Mouse (Mus musculus): Measurements from ENCODE around the gene Scamp3. TPM values are rescaled to one million over a fixed set of nuclear protein-coding genes. Genes with fewer than 3 reads are reported as not detected.
A peak's percentile ranks its signal among the peaks of the same experiment; 100 is the strongest.

Scamp3 gene
- polyA plus RNA-seq, 1 experiment, result 139 TPM

DNA sequence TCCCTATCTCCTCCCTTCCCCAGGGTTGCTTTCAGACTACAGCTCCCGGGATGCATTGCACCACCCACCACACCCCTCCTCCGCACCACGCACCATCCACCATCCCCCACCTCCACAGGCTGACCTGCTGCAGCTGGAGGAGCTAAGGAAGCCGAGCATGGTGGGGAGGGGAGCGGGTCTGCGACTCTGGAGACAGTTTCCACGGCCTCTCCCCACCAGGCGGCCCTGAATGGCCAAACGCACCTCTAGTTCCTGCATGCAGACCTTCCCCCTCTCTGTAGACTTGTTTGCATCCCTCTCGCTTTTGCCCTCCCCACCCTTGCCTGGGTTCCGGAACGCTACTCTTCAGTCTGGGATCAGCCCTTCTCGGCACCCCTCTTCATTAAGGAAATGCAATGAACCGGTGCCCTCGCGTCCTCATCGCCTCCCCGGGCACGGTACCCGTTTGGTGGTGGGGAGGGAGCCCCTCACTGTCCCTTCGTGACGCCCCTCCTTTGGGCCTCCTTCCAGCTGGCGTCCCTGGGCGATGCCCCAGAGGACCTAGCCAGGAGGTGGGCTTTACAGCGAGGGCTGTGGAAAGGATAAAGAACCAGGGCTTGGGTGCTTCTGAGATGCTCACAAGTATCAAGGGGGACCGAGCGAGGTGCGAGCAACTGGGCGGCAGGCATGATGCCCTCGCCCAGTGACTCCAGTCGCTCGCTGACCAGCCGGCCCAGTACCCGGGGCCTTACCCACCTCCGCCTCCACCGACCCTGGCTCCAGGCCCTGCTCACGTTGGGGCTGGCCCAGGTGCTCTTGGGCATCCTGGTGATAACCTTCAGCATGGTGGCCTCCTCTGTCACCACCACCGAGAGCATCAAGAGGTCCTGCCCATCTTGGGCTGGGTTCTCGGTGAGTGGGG, 6.0 kb downstream of the Scamp3 start, which contains the start of gene Fam189b:
TSS of gene Fam189b (plus strand) at position 86 of the 901 bp plus-strand sequence.
- Histone ChIP-seq H3K27me3 (ENCODE audit: control insufficient read depth, insufficient read depth, insufficient read length) (no peaks in the 10 kb centered on the region), H3K4me3 (ENCODE audit: insufficient read depth, poor library complexity, severe bottlenecking) (peak within 1 kb of the TSS; percentile 23), H3K79me3 (ENCODE audit: low read depth) (peaks cover 11% of the 10 kb centered on the region), H3ac (ENCODE audit: control insufficient read depth, insufficient read length, low read depth) (peak within 1 kb of the TSS; percentile 88), H3K79me2 (ENCODE audit: control insufficient read depth, insufficient read depth) (peaks cover 12% of the 10 kb centered on the region), H3K36me3 (ENCODE audit: control insufficient read depth, insufficient read depth) (peaks cover 34% of the 10 kb centered on the region)
- TF ChIP-seq MYOD1 (IDR thresholded peaks at IDR 0.05; ENCODE audit: control insufficient read depth, insufficient read length, low read depth) (peak; percentile 13), MYOG (IDR thresholded peaks at IDR 0.05; ENCODE audit: control insufficient read depth, extremely low read depth, insufficient read length) (no peak)

DNA sequence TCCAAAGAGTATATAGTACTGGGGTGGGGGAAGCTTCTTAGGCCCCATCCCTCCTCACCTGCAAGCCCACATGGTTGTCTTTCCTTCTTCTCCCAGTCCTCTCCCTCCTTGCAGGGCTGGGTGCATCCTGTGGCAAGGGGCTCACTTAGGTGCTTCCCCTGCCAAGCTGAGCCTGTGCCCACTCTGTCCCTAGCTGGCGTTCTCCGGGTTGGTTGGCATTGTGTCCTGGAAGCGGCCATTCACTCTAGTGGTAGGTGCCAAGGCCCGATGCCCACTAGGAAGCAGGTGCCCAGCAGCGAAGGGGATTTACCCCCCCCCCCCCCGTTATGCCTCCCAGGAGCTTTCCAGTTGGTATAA, 6.7 kb downstream of the Scamp3 start:
- Histone ChIP-seq H3ac (ENCODE audit: control insufficient read depth, insufficient read length, low read depth) (peak overlapping the region; percentile 88), H3K79me3 (ENCODE audit: low read depth) (peaks cover 6% of the 10 kb centered on the region), H3K79me2 (ENCODE audit: control insufficient read depth, insufficient read depth) (peaks cover 6% of the 10 kb centered on the region), H3K4me3 (ENCODE audit: insufficient read depth, poor library complexity, severe bottlenecking) (peak overlapping the region; percentile 21), H3K36me3 (ENCODE audit: control insufficient read depth, insufficient read depth) (peaks cover 36% of the 10 kb centered on the region), H3K27me3 (ENCODE audit: control insufficient read depth, insufficient read depth, insufficient read length) (no peaks in the 10 kb centered on the region)
- no peak for TF ChIP-seq CEBPB (IDR thresholded peaks at IDR 0.05; ENCODE audit: low read depth)
- no peak for TF ChIP-seq FOSL1 (IDR thresholded peaks at IDR 0.05; ENCODE audit: insufficient read depth, low read length, poor library complexity, severe bottlenecking)
- no peak for TF ChIP-seq MAX (IDR thresholded peaks at IDR 0.05)
- no peak for TF ChIP-seq MYOD1 (IDR thresholded peaks at IDR 0.05; ENCODE audit: control insufficient read depth, insufficient read length, low read depth)
- TF ChIP-seq MYOG (IDR thresholded peaks at IDR 0.05; ENCODE audit: control insufficient read depth, extremely low read depth, insufficient read length), result no peak
- TF ChIP-seq CTCF (IDR thresholded peaks at IDR 0.05; ENCODE audit: control insufficient read depth, insufficient read depth, insufficient read length), result no peak
- TF ChIP-seq USF1 (IDR thresholded peaks at IDR 0.05; ENCODE audit: low read depth), result no peak

DNA sequence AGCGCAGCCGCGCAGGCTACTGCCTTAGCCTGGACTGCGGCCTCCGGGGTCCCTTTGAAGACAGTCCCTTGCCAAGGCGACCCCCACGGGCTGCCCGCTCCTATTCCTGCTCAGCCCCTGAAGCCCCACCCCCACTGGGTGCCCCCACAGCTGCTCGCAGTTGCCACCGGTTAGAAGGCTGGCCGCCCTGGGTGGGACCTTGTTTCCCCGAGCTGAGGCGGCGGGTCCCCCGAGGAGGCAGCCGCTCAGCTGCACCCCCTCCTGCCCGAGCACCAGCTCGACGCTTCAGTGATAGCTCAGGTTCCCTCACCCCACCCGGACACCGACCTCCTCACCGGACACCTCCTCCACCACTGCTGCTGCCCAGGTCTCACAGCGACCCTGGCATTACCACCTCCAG, 9.9 kb downstream of the Scamp3 start:
- Histone ChIP-seq H3K27me3 (ENCODE audit: control insufficient read depth, insufficient read depth, insufficient read length) (no peaks in the 10 kb centered on the region), H3ac (ENCODE audit: control insufficient read depth, insufficient read length, low read depth) (no peak overlapping the region), H3K4me3 (ENCODE audit: insufficient read depth, poor library complexity, severe bottlenecking) (no peak overlapping the region), H3K36me3 (ENCODE audit: control insufficient read depth, insufficient read depth) (peaks cover 5% of the 10 kb centered on the region), H3K79me2 (ENCODE audit: control insufficient read depth, insufficient read depth) (no peaks in the 10 kb centered on the region), H3K79me3 (ENCODE audit: low read depth) (no peaks in the 10 kb centered on the region)
- TF ChIP-seq CTCF (IDR thresholded peaks at IDR 0.05; ENCODE audit: control insufficient read depth, insufficient read depth, insufficient read length), result no peak
- TF ChIP-seq MAX (IDR thresholded peaks at IDR 0.05), result no peak
- TF ChIP-seq FOSL1 (IDR thresholded peaks at IDR 0.05; ENCODE audit: insufficient read depth, low read length, poor library complexity, severe bottlenecking), result no peak
- TF ChIP-seq USF1 (IDR thresholded peaks at IDR 0.05; ENCODE audit: low read depth), result no peak
- TF ChIP-seq MYOG (IDR thresholded peaks at IDR 0.05; ENCODE audit: control insufficient read depth, extremely low read depth, insufficient read length), result no peak
- no peak for TF ChIP-seq MYOD1 (IDR thresholded peaks at IDR 0.05; ENCODE audit: control insufficient read depth, insufficient read length, low read depth)
- TF ChIP-seq CEBPB (IDR thresholded peaks at IDR 0.05; ENCODE audit: low read depth), result no peak

DNA sequence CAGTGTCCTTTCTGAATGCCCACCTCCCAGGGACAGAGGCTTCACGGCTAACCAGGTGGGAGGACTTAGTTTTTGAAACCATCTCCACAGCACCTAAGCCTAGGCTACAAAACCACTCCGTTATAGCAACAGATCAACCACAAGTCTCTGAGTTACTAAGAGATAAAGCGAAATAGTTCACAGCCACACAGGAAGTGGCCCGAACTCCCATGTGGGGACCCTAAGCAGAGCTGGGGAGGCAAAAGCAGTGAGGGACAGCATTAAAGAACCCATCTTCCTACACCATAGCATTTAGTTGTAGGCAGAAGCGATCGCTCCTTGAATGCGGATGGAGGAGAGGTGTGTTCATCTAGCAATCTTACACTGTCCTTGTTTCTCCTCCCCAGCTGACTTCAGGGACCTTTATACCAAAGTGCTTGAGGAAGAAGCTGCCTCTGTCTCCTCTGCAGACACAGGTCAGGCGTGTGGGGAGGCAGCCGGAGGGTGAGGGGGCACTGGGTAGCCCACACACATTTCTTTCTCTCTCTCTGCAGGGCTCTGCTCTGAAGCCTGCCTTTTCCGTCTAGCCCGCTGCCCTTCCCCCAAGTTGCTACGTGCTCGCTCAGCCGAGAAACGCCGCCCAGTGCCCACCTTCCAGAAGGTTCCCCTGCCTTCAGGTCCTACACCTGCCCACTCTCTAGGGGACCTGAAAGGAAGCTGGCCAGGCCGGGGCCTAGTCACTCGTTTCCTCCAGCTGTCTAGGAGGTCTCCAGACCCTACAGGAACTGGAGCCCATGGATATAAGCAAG, 10.6 kb downstream of the Scamp3 start:
- no peaks in the 10 kb centered on the region for H3K27me3 ChIP-seq (ENCODE audit: control insufficient read depth, insufficient read depth, insufficient read length)
- no peak overlapping the region for H3ac ChIP-seq (ENCODE audit: control insufficient read depth, insufficient read length, low read depth)
- no peaks in the 10 kb centered on the region for H3K79me3 ChIP-seq (ENCODE audit: low read depth)
- peaks cover 3% of the 10 kb centered on the region for H3K36me3 ChIP-seq (ENCODE audit: control insufficient read depth, insufficient read depth)
- no peaks in the 10 kb centered on the region for H3K79me2 ChIP-seq (ENCODE audit: control insufficient read depth, insufficient read depth)
- TF ChIP-seq USF1 (IDR thresholded peaks at IDR 0.05; ENCODE audit: low read depth), result no peak
- no peak for TF ChIP-seq CEBPB (IDR thresholded peaks at IDR 0.05; ENCODE audit: low read depth)
- no peak for TF ChIP-seq MYOG (IDR thresholded peaks at IDR 0.05; ENCODE audit: control insufficient read depth, extremely low read depth, insufficient read length)
- TF ChIP-seq FOSL1 (IDR thresholded peaks at IDR 0.05; ENCODE audit: insufficient read depth, low read length, poor library complexity, severe bottlenecking), result no peak
- TF ChIP-seq CTCF (IDR thresholded peaks at IDR 0.05; ENCODE audit: control insufficient read depth, insufficient read depth, insufficient read length), result no peak
- no peak for TF ChIP-seq MAX (IDR thresholded peaks at IDR 0.05)
- no peak for TF ChIP-seq MYOD1 (IDR thresholded peaks at IDR 0.05; ENCODE audit: control insufficient read depth, insufficient read length, low read depth)
- H3K4me3 ChIP-seq (ENCODE audit: insufficient read depth, poor library complexity, severe bottlenecking), result no peak overlapping the region

DNA sequence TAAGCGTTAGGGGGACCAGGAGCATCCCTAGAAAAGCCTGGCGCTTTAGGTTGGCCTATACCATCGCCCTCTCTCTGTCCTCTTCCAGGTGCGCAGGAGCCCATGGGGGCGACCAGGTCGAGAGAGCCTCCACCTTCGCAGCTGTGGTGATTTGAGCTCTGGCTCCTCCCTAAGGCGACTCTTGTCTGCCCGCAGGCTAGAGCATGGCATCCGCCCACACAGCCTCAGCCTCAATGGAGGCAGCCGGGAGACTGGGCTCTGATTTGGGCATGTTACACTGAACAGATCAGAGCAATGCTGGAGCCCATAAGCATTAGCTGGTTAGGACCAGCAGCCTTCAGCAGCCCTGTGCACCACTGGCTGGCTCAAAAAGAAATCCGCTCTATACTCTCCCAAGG, 11.2 kb downstream of the Scamp3 start:
- no peaks in the 10 kb centered on the region for H3K27me3 ChIP-seq (ENCODE audit: control insufficient read depth, insufficient read depth, insufficient read length)
- H3K4me3 ChIP-seq (ENCODE audit: insufficient read depth, poor library complexity, severe bottlenecking), result peak overlapping the region; percentile 2
- H3K79me2 ChIP-seq (ENCODE audit: control insufficient read depth, insufficient read depth), result no peaks in the 10 kb centered on the region
- no peak overlapping the region for H3ac ChIP-seq (ENCODE audit: control insufficient read depth, insufficient read length, low read depth)
- H3K79me3 ChIP-seq (ENCODE audit: low read depth), result no peaks in the 10 kb centered on the region
- peaks cover 3% of the 10 kb centered on the region for H3K36me3 ChIP-seq (ENCODE audit: control insufficient read depth, insufficient read depth)
- TF ChIP-seq MAX (IDR thresholded peaks at IDR 0.05), result no peak
- no peak for TF ChIP-seq USF1 (IDR thresholded peaks at IDR 0.05; ENCODE audit: low read depth)
